Mouse (Mus musculus) G1E (cell line): ENCODE results near the gene Klhdc3.

Experiments used
- CTCF ChIP-seq: IDR thresholded peaks from 2 replicates; pipeline ENCODE4 v1.5.1; 2012; ENCODE audit warnings: low read depth, low read length, inconsistent platforms, mixed read lengths
- GATA1 ChIP-seq: IDR thresholded peaks from 2 replicates; pipeline ENCODE4 v1.6.1; 2012; ENCODE audit warnings: borderline replicate concordance, low read length, inconsistent platforms, mixed read lengths
- TAL1 ChIP-seq: conservative IDR thresholded peaks from 2 replicates; pipeline ENCODE4 v1.6.1; 2012; ENCODE audit warnings: low read depth, low read length, inconsistent platforms, mixed read lengths

- TF ChIP-seq CTCF: no peak
- no peak for TF ChIP-seq TAL1
- TF ChIP-seq GATA1: no peak
These were observed 24.7 kb downstream of the Klhdc3 start for GRCm38 (mm10) chr17:46656054-46656453.
